Mouse (Mus musculus) hindbrain, postnatal 0 days (tissue): ENCODE data around the gene Zscan20. TPM values are rescaled to one million over a fixed set of nuclear protein-coding genes. Genes with fewer than 3 reads are reported as not detected.

ENCODE experiments used
- ATAC-seq: fragments of 200-750 bp; cut with Nextera tagmentation; 2 replicates; pipeline ENCODE4 v1.8.0; 2017; ENCODE audit warnings: mild to moderate bottlenecking, moderate TSS enrichment, moderate library complexity
- DNase-seq: peaks from one replicate; pipeline ENCODE4 v3.0.0-alpha.2; 2015; ENCODE audit warnings: low spot score
- H3K27ac ChIP-seq: fragments of 300-500 bp; sonication (generic); 2 replicates; pipeline ENCODE4 v1.5.1; 2014; ENCODE audit warnings: mild to moderate bottlenecking
- H3K27me3 ChIP-seq: fragments of 300-500 bp; sonication (generic); 2 replicates; pipeline ENCODE4 v1.6.1; 2014; ENCODE audit warnings: low read length, mixed read lengths; ENCODE audit not compliant: insufficient read depth
- H3K36me3 ChIP-seq: fragments of 300-500 bp; sonication (generic); 2 replicates; pipeline ENCODE4 v1.6.1; 2014; ENCODE audit warnings: low read length, mixed read lengths; ENCODE audit not compliant: insufficient read depth
- H3K4me1 ChIP-seq: fragments of 300-500 bp; sonication (generic); 2 replicates; pipeline ENCODE4 v1.6.1; 2014; ENCODE audit warnings: antibody characterized with exemption, low read length, mixed read lengths; ENCODE audit not compliant: insufficient read depth
- H3K4me2 ChIP-seq: fragments of 300-500 bp; sonication (generic); 2 replicates; pipeline ENCODE4 v1.6.1; 2014; ENCODE audit warnings: low read depth, mild to moderate bottlenecking, low read length, moderate library complexity, mixed read lengths
- H3K4me3 ChIP-seq: fragments of 300-500 bp; sonication (generic); 2 replicates; pipeline ENCODE4 v1.5.1; 2014; ENCODE audit warnings: low read length
- H3K9ac ChIP-seq: fragments of 300-500 bp; sonication (generic); replicated peaks from 2 replicates; pipeline ENCODE4 v1.6.1; 2014; ENCODE audit warnings: mild to moderate bottlenecking, low read length, moderate library complexity, mixed read lengths
- H3K9me3 ChIP-seq: fragments of 300-500 bp; sonication (generic); 2 replicates; pipeline ENCODE4 v1.6.1; 2016; ENCODE audit warnings: low read length, mixed read lengths
- CTCF ChIP-seq: IDR thresholded peaks from 2 replicates; pipeline ENCODE4 v1.5.1; 2016; ENCODE audit warnings: antibody characterized with exemption, control low read depth, low read depth
- WGBS: fragments of 180-500 bp; shearing (Covaris S2); extraction: QIAGEN DNeasy Blood & Tissue Kit; methylation state at CpG from one replicate; pipeline ENCODE4 v1.1.7; 2014; 5-methylcytosine and 5-hydroxymethylcytosine counted together
- polyA plus RNA-seq: library from polyadenylated mRNA; unstranded; fragments of >200 nt; fragmentation: Nextera tagmentation; extraction: Ambion mirVana; gene quantifications from 2 replicates; pipeline ENCODE4 v1.2.1, GENCODE M21; 2015
- total RNA-seq: library from RNA; depleted of rRNA; stranded (reverse); fragments of >200 nt; gene quantifications from 2 replicates; pipeline ENCODE4 v1.2.3, GENCODE M21; 2014

Zscan20 gene
- total and polyA plus RNA-seq, 2 experiments from 2014 or later = 1.8 to 15.3 TPM

- Histone ChIP-seq H3K4me1 (peaks cover 19% of the 10 kb centered on the region; the same call in 1 of the 2 replicates), H3K4me3 (no peak overlapping the region), H3K27ac (no peak overlapping the region), H3K27me3 (no peaks in the 10 kb centered on the region), H3K4me2 (no peak overlapping the region), H3K9me3 (no peaks in the 10 kb centered on the region), H3K36me3 (no peaks in the 10 kb centered on the region), H3K9ac (no peak overlapping the region)
- WGBS = 61% methylated on average over 7 of the region's 7 CpGs
- TF ChIP-seq CTCF = no peak
- ATAC-seq (no peak), DNase-seq (no peak)
Measured at GRCm38 (mm10) chr4:128635451-128635850, 25.6 kb upstream of the Zscan20 start.

GRCm38 (mm10) chr4:128621109-128621508 is 11.2 kb upstream of the Zscan20 start:
- ATAC-seq = no peak
- no peak overlapping the region for H3K4me2 ChIP-seq
- H3K27ac ChIP-seq = no peak overlapping the region
- DNase-seq = no peak
- no peaks in the 10 kb centered on the region for H3K4me1 ChIP-seq
- no peak overlapping the region for H3K9ac ChIP-seq
- no peaks in the 10 kb centered on the region for H3K27me3 ChIP-seq
- H3K9me3 ChIP-seq = peaks cover 3% of the 10 kb centered on the region
- TF ChIP-seq CTCF = no peak
- WGBS = 92% methylated on average over 8 of the region's 8 CpGs
- H3K4me3 ChIP-seq = no peak overlapping the region
- no peaks in the 10 kb centered on the region for H3K36me3 ChIP-seq

- Histone ChIP-seq H3K4me2 (no peak overlapping the region), H3K9me3 (peaks cover 3% of the 10 kb centered on the region), H3K4me1 (no peaks in the 10 kb centered on the region), H3K36me3 (no peaks in the 10 kb centered on the region), H3K9ac (no peak overlapping the region), H3K27ac (no peak overlapping the region), H3K4me3 (no peak overlapping the region), H3K27me3 (no peaks in the 10 kb centered on the region)
- ATAC-seq (no peak), DNase-seq (no peak)
- WGBS = 80% methylated on average over 6 of the region's 6 CpGs
- TF ChIP-seq CTCF = no peak
Measured at GRCm38 (mm10) chr4:128620572-128620971, 10.7 kb upstream of the Zscan20 start.

- WGBS = 53% methylated on average over 2 of the region's 2 CpGs
- ATAC-seq = no peak
Measured at GRCm38 (mm10) chr4:128618963-128619362, 9.1 kb upstream of the Zscan20 start.

GRCm38 (mm10) chr4:128618246-128618911 is 8.5 kb upstream of the Zscan20 start, which contains the start of gene Tlr12:
Gene Tlr12 (minus strand): TSS chr4:128618619.
- Histone ChIP-seq H3K27me3 (no peaks in the 10 kb centered on the region), H3K9ac (no peak within 1 kb of the TSS), H3K36me3 (no peaks in the 10 kb centered on the region), H3K9me3 (no peaks in the 10 kb centered on the region), H3K4me1 (no peaks in the 10 kb centered on the region), H3K4me2 (peak within 1 kb of the TSS; percentile 5; the same call in 1 of the 2 replicates), H3K27ac (no peak within 1 kb of the TSS), H3K4me3 (no peak within 1 kb of the TSS)
- WGBS = 72% methylated on average over 15 of the region's 15 CpGs
- no peak for DNase-seq
- no peak for TF ChIP-seq CTCF
- no peak for ATAC-seq

More at GRCm38 (mm10) chr4:128618963-128619362, 9.1 kb upstream of the Zscan20 start:
- Histone ChIP-seq H3K27ac (no peak overlapping the region), H3K9ac (no peak overlapping the region), H3K9me3 (no peaks in the 10 kb centered on the region), H3K27me3 (no peaks in the 10 kb centered on the region), H3K4me3 (no peak overlapping the region), H3K4me2 (no peak overlapping the region), H3K4me1 (no peaks in the 10 kb centered on the region), H3K36me3 (no peaks in the 10 kb centered on the region)
- DNase-seq = no peak
- no peak for TF ChIP-seq CTCF

- no peaks in the 10 kb centered on the region for H3K9me3 ChIP-seq
- peak overlapping the region; percentile 5; the same call in 1 of the 2 replicates for H3K4me2 ChIP-seq
- H3K27me3 ChIP-seq = no peaks in the 10 kb centered on the region
- H3K9ac ChIP-seq = no peak overlapping the region
- no peak for ATAC-seq
- H3K36me3 ChIP-seq = no peaks in the 10 kb centered on the region
- H3K4me3 ChIP-seq = no peak overlapping the region
- H3K27ac ChIP-seq = no peak overlapping the region
- no peak for DNase-seq
- no peak for TF ChIP-seq CTCF
- no peaks in the 10 kb centered on the region for H3K4me1 ChIP-seq
- 67% methylated on average over 17 of the region's 17 CpGs for WGBS
Measured at GRCm38 (mm10) chr4:128617363-128618120, 7.6 kb upstream of the Zscan20 start.

- WGBS = 83% methylated on average over 14 of the region's 14 CpGs
- ATAC-seq = no peak
- Histone ChIP-seq H3K4me1 (no peaks in the 10 kb centered on the region), H3K4me3 (no peak overlapping the region), H3K9ac (no peak overlapping the region), H3K4me2 (no peak overlapping the region), H3K27me3 (no peaks in the 10 kb centered on the region), H3K36me3 (no peaks in the 10 kb centered on the region), H3K9me3 (no peaks in the 10 kb centered on the region), H3K27ac (no peak overlapping the region)
- no peak for TF ChIP-seq CTCF
- DNase-seq = no peak
Measured at GRCm38 (mm10) chr4:128615761-128616160, 5.9 kb upstream of the Zscan20 start.
